Mouse (Mus musculus) retina, postnatal 1 day (tissue): ENCODE results near the gene Pde9a.

Source experiments
- DNase-seq: peaks from one replicate; pipeline ENCODE4 v3.0.0-alpha.2; 2012

Pde9a gene

GRCm38 (mm10) chr17:31470766-31471418, 84.9 kb downstream of the Pde9a start:
- DNase-seq = peak; percentile 71

- DNase-seq = no peak
Observed at GRCm38 (mm10) chr17:31474388-31474787, 88.4 kb downstream of the Pde9a start.

- DNase-seq = no peak
Observed at GRCm38 (mm10) chr17:31478606-31479005, 92.6 kb downstream of the Pde9a start.

- DNase-seq = no peak
Observed at GRCm38 (mm10) chr17:31479108-31479844, 93.3 kb downstream of the Pde9a start.

- peak; percentile 73 for DNase-seq
Observed at GRCm38 (mm10) chr17:31486616-31487198, 100.7 kb downstream of the Pde9a start.

- no peak for DNase-seq
Observed at GRCm38 (mm10) chr17:31487433-31488060, 101.5 kb downstream of the Pde9a start.

GRCm38 (mm10) chr17:31491355-31491754, 105.3 kb downstream of the Pde9a start:
- DNase-seq = no peak

- peak; percentile 91 for DNase-seq
Observed at GRCm38 (mm10) chr17:31492416-31492815, 106.4 kb downstream of the Pde9a start.

- DNase-seq = no peak
Observed at GRCm38 (mm10) chr17:31494989-31495388, 109.0 kb downstream of the Pde9a start.

- DNase-seq = no peak
Observed at GRCm38 (mm10) chr17:31497726-31498125, 111.7 kb downstream of the Pde9a start.

GRCm38 (mm10) chr17:31499725-31500124, 113.7 kb downstream of the Pde9a start:
- DNase-seq = no peak

- DNase-seq = no peak
Observed at GRCm38 (mm10) chr17:31500416-31500815, 114.4 kb downstream of the Pde9a start.

GRCm38 (mm10) chr17:31500908-31501307, 114.9 kb downstream of the Pde9a start:
- no peak for DNase-seq

- DNase-seq = no peak
Observed at GRCm38 (mm10) chr17:31502261-31502927, 116.4 kb downstream of the Pde9a start.

GRCm38 (mm10) chr17:31503337-31503736, 117.3 kb downstream of the Pde9a start:
- no peak for DNase-seq

- no peak for DNase-seq
Observed at GRCm38 (mm10) chr17:31503936-31504335, 117.9 kb downstream of the Pde9a start.

- DNase-seq = peak; percentile 55
Observed at GRCm38 (mm10) chr17:31505013-31505412, 119.0 kb downstream of the Pde9a start.

GRCm38 (mm10) chr17:31506282-31506681, 120.3 kb downstream of the Pde9a start:
- DNase-seq = no peak

GRCm38 (mm10) chr17:31510944-31511343, 124.9 kb downstream of the Pde9a start:
- no peak for DNase-seq

GRCm38 (mm10) chr17:31511792-31512495, 125.9 kb downstream of the Pde9a start:
- peak; percentile 94 for DNase-seq

- DNase-seq = no peak
Observed at GRCm38 (mm10) chr17:31512593-31512992, 126.6 kb downstream of the Pde9a start.

- no peak for DNase-seq
Observed at GRCm38 (mm10) chr17:31514696-31515095, 128.7 kb downstream of the Pde9a start.
